Mouse (Mus musculus) stomach, postnatal 0 days (tissue): Measurements from ENCODE around the gene Bri3.

Experiments
- CTCF ChIP-seq: IDR thresholded peaks from 2 replicates; pipeline ENCODE4 v1.5.1; 2016; ENCODE audit warnings: antibody characterized with exemption, low read depth, mild to moderate bottlenecking, moderate library complexity
- EP300 ChIP-seq: optimal IDR thresholded peaks from 2 replicates; pipeline ENCODE3; 2016; ENCODE audit warnings: antibody characterized with exemption

DNA sequence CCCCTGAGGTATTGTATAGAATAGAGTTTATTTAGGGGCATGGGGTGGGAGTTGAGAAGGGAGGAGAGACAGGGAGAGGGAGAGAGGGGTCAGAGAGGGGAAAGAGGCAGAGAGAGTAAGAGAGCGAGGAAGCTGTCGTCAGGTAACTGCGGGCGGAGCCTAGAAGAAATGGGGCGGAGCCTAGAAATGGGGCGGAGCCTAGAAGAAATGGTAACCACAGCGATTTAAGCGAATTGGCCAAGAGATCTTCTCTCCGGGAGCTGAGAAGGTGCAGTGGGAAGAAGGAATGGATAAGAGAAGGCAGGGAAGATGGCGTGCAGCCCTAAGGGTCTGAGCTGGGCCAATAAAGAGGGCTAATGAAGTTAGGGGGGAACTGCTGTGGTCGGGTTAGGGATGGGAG lies 18.0 kb upstream of the Bri3 start:
- TF ChIP-seq CTCF (no peak), EP300 (no peak)
